Mouse (Mus musculus): ENCODE data around the gene Fcgbp.
A peak's percentile ranks its signal among the peaks of the same experiment; 100 is the strongest.
"Not testable (repeated sequence)": the region's sequence is repeated elsewhere in the genome, so short reads cannot be mapped to it uniquely, and the experiment has no call there.

The Fcgbp gene

GRCm38 (mm10) chr7:28070531-28071298, at the start of gene Fcgbp:
Gene Fcgbp (plus strand): TSS chr7:28071236.
- DNase-seq (ENCODE audit: low read depth in 2 of 2, low spot score in 2 of 2) = no peak

GRCm38 (mm10) chr7:28044524-28044923, 26.5 kb upstream of the Fcgbp start:
- no peak for DNase-seq (ENCODE audit: low read depth in 2 of 2, low spot score in 2 of 2)

GRCm38 (mm10) chr7:28049476-28050409, 21.3 kb upstream of the Fcgbp start, which contains the start of gene Psmc4:
Gene Psmc4 (minus strand): TSS chr7:28050101.
- peak; percentile 96 for DNase-seq (ENCODE audit: low read depth in 2 of 2, low spot score in 2 of 2)

- no peak for DNase-seq (ENCODE audit: low read depth in 2 of 2, low spot score in 2 of 2)
Observed at GRCm38 (mm10) chr7:28050584-28050983, 20.5 kb upstream of the Fcgbp start.

GRCm38 (mm10) chr7:28053046-28053930, 17.7 kb upstream of the Fcgbp start:
- no peak for DNase-seq (ENCODE audit: low read depth in 2 of 2, low spot score in 2 of 2)

GRCm38 (mm10) chr7:28059972-28060371, 11.1 kb upstream of the Fcgbp start:
- DNase-seq (ENCODE audit: low read depth in 2 of 2, low spot score in 2 of 2) = no peak

- DNase-seq (ENCODE audit: low read depth in 2 of 2, low spot score in 2 of 2) = no peak
Observed at GRCm38 (mm10) chr7:28068661-28069060, 2.4 kb upstream of the Fcgbp start.

- DNase-seq (ENCODE audit: low read depth in 2 of 2, low spot score in 2 of 2) = no peak
Observed at GRCm38 (mm10) chr7:28069546-28070172, 1.4 kb upstream of the Fcgbp start.

- DNase-seq (ENCODE audit: low read depth in 2 of 2, low spot score in 2 of 2) = no peak
Observed at GRCm38 (mm10) chr7:28084215-28084614, 13.2 kb downstream of the Fcgbp start.

- no peak for DNase-seq (ENCODE audit: low read depth in 2 of 2, low spot score in 2 of 2)
Observed at GRCm38 (mm10) chr7:28086236-28086635, 15.2 kb downstream of the Fcgbp start.

GRCm38 (mm10) chr7:28093541-28093940, 22.5 kb downstream of the Fcgbp start:
- DNase-seq (ENCODE audit: low read depth in 2 of 2, low spot score in 2 of 2) = no peak

GRCm38 (mm10) chr7:28099101-28099500, 28.1 kb downstream of the Fcgbp start:
- DNase-seq (ENCODE audit: low read depth in 2 of 2, low spot score in 2 of 2) = no peak

- DNase-seq (ENCODE audit: low read depth in 2 of 2, low spot score in 2 of 2) = peak in 1 of 2 experiments; percentile 24
Observed at GRCm38 (mm10) chr7:28100596-28101590, 29.9 kb downstream of the Fcgbp start.

GRCm38 (mm10) chr7:28102936-28103335, 31.9 kb downstream of the Fcgbp start:
- not testable (repeated sequence) for DNase-seq (ENCODE audit: low read depth in 2 of 2, low spot score in 2 of 2)

- DNase-seq (ENCODE audit: low read depth in 2 of 2, low spot score in 2 of 2) = no peak
Observed at GRCm38 (mm10) chr7:28104670-28105069, 33.6 kb downstream of the Fcgbp start.

GRCm38 (mm10) chr7:28106241-28106640, 35.2 kb downstream of the Fcgbp start:
- DNase-seq (ENCODE audit: low read depth in 2 of 2, low spot score in 2 of 2) = no peak

- DNase-seq (ENCODE audit: low read depth in 2 of 2, low spot score in 2 of 2) = no peak
Observed at GRCm38 (mm10) chr7:28114648-28115047, 43.6 kb downstream of the Fcgbp start.

- DNase-seq (ENCODE audit: low read depth in 2 of 2, low spot score in 2 of 2) = no peak
Observed at GRCm38 (mm10) chr7:28129166-28129565, 58.1 kb downstream of the Fcgbp start, which contains the start of gene 9530053A07Rik. Gene 9530053A07Rik (plus strand): TSS chr7:28129466.

GRCm38 (mm10) chr7:28137613-28138012, 66.6 kb downstream of the Fcgbp start:
- no peak for DNase-seq (ENCODE audit: low read depth in 2 of 2, low spot score in 2 of 2)

Measured in CD8-positive naive resting alpha-beta T cell, adult 2 months (primary cell).